Mouse (Mus musculus) liver, postnatal 0 days (tissue): Measurements from ENCODE around the gene Sdr42e1.
A peak's percentile ranks its signal among the peaks of the same experiment; 100 is the strongest.

Source experiments
- CTCF ChIP-seq: sonication (generic); IDR thresholded peaks from 2 replicates; pipeline ENCODE4 v1.5.1; 2016; ENCODE audit warnings: antibody characterized with exemption, low read depth
- EP300 ChIP-seq: IDR thresholded peaks from 2 replicates; pipeline ENCODE4 v1.6.1; 2016; ENCODE audit warnings: antibody characterized with exemption, low read depth, mild to moderate bottlenecking

DNA sequence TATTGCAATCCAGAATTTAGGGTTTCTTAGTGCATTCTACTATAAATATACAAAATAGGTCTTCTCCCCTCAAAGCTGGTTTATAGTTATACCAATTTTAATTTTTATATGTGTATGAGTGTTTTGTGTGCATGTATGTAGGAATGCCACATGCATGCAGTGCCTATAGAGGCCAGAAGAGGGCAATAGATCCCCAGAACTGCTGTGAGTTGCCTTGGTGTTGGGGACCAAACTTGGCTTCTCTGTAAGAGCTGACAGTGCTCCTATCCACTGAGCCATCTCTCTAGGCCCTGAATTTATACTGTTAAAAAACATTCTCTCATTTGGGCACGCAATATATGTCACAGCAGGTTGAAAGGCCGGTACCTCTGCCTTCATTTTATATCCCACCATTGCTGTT lies 27.5 kb downstream of the Sdr42e1 start:
- TF ChIP-seq CTCF (peak; percentile 86), EP300 (no peak)
